Mouse (Mus musculus) heart, postnatal 0 days (tissue): ENCODE measurements at regions not wholly inside any gene's neighbourhood (a gene's known extent, or its start where the extent isn't known, plus 50 kb on each side); places are given as distances from the start of the nearest gene placed in this dataset.

Experiments used
- CTCF ChIP-seq: IDR thresholded peaks from 2 replicates; pipeline ENCODE4 v1.5.1; 2016; ENCODE audit warnings: antibody characterized with exemption, control low read depth, low read depth
- EP300 ChIP-seq: IDR thresholded peaks from 2 replicates; pipeline ENCODE4 v1.6.1; 2016; ENCODE audit warnings: antibody characterized with exemption, low read depth

DNA sequence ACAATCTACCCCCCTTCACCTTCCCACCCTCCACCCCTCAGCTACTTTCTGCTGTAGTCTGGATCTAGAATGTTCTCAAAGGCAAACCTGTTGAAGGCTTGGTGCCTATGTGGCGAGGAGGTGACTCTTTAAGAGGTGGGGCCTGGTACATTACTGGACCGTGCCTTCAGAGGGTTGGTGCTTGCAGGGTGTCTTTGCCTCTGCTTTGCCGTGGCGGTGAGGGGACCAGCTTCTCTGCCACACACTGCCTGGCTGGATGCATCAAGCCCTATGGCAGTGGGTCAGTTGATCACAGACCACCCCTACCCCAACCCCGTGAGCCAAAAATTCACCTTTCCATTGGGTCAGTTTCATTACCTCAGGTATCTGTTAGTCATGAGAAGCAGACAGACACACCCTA, 81.9 kb downstream of the Tmem30b start:
- no peak for TF ChIP-seq EP300
- TF ChIP-seq CTCF, result no peak
